Mouse (Mus musculus): ENCODE measurements around the gene Prune2. TPM values are rescaled to one million over a fixed set of nuclear protein-coding genes. Genes with fewer than 3 reads are reported as not detected.

Gene Prune2
- polyA plus RNA-seq, 1 experiment = 0.22 TPM

DNA sequence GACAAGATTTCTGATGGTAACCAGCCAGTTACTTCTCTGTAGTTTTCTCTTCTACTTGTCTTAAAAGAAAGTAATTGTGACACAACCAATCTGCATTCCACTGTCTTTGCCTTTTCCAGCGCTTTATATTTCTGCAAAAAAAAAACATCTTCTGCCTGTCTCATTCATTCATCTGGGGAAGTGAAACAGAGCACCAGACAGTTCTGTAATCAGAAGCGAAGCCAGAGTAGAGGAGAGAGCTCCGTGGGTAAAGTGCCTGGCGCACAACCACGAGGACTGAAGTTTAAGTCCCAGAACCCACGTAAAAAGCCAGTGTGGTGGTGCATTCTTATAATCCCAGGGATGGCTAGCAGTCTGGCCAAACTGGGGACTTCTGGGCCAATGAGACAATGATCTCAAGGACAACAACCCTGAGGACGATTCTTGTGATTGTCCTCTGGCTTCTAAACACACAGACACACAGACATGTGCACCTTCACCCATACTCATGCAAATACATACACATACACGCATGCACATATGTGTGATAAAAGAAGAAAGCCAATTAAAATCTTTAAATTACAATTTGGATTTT, 291.5 kb downstream of the Prune2 start:
- Histone ChIP-seq H3K36me3 (ENCODE audit: control insufficient read depth, insufficient read depth, low read length) (no peaks in the 10 kb centered on the region), H3K27me3 (ENCODE audit: control insufficient read depth, insufficient read depth, low read length) (no peaks in the 10 kb centered on the region), H3K27ac (ENCODE audit: insufficient read depth, low read length) (no peak overlapping the region), H3K4me3 (ENCODE audit: extremely low read depth, insufficient read depth, insufficient read length) (no peak overlapping the region), H3K4me1 (ENCODE audit: control insufficient read depth, insufficient read depth, insufficient read length) (peaks cover 24% of the 10 kb centered on the region)
- 32% methylated on average over 8 of the region's 8 CpGs for WGBS
- no peak for TF ChIP-seq POLR2A (IDR thresholded peaks at IDR 0.05; ENCODE audit: low read depth, low read length)
- no peak for TF ChIP-seq CTCF (IDR thresholded peaks at IDR 0.05; ENCODE audit: extremely low read depth, insufficient read depth, insufficient read length, insufficient replicate concordance)
- DNase-seq (ENCODE audit: low read depth in 1 of 2, low spot score in 2 of 2) = no peak

DNA sequence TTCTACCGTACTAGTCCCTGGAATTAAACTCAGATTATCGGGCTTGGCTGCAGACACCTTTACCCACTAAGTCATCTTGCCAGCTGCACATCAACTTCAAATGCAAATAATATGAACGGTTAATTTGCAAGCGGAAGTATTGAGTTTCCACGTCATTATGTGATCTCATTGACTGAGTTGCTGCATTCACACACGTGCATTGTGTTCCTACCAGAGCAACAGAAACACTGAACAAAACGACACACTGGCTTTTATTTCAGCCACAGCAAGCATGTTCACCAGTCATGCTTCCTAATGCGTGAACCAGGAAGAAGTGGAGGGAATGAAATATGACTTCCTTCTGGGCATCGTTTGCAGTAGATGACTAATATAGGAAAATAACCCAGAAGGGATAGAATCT, 293.8 kb downstream of the Prune2 start:
- no peaks in the 10 kb centered on the region for H3K27me3 ChIP-seq (ENCODE audit: control insufficient read depth, insufficient read depth, low read length)
- no peak for TF ChIP-seq CTCF (IDR thresholded peaks at IDR 0.05; ENCODE audit: extremely low read depth, insufficient read depth, insufficient read length, insufficient replicate concordance)
- TF ChIP-seq POLR2A (IDR thresholded peaks at IDR 0.05; ENCODE audit: low read depth, low read length) = no peak
- peaks cover 34% of the 10 kb centered on the region for H3K4me1 ChIP-seq (ENCODE audit: control insufficient read depth, insufficient read depth, insufficient read length)
- no peak overlapping the region for H3K4me3 ChIP-seq (ENCODE audit: extremely low read depth, insufficient read depth, insufficient read length)
- 60% methylated on average over 9 of the region's 9 CpGs for WGBS
- no peaks in the 10 kb centered on the region for H3K36me3 ChIP-seq (ENCODE audit: control insufficient read depth, insufficient read depth, low read length)
- peak in 1 of 2 experiments; percentile 34 for DNase-seq (ENCODE audit: low read depth in 1 of 2, low spot score in 2 of 2)
- no peak overlapping the region for H3K27ac ChIP-seq (ENCODE audit: insufficient read depth, low read length)

DNA sequence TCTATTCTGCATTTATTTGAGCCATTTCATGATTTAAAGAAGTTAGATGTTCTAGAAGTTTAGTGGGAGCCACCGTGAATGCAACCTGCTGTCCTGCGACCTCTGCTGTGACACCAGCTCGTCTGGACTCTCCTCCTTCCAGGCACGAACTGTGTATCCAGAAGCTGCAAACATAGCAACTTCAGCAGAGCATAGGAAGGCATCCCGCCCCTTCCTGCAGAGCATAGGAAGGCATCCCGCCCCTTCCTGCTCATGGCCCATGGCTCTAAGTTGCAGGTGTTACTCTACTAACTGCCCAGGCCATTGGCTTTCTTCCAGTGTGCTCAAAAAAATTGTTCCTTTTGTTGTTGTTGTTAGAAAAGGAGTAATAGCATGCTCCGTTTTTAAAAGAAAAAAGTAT, 294.9 kb downstream of the Prune2 start:
- TF ChIP-seq CTCF (IDR thresholded peaks at IDR 0.05; ENCODE audit: extremely low read depth, insufficient read depth, insufficient read length, insufficient replicate concordance) (no peak), POLR2A (IDR thresholded peaks at IDR 0.05; ENCODE audit: low read depth, low read length) (no peak)
- no peaks in the 10 kb centered on the region for H3K27me3 ChIP-seq (ENCODE audit: control insufficient read depth, insufficient read depth, low read length)
- no peak for DNase-seq (ENCODE audit: low read depth in 1 of 2, low spot score in 2 of 2)
- 65% methylated on average over 7 of the region's 7 CpGs for WGBS
- H3K27ac ChIP-seq (ENCODE audit: insufficient read depth, low read length) = no peak overlapping the region
- no peaks in the 10 kb centered on the region for H3K36me3 ChIP-seq (ENCODE audit: control insufficient read depth, insufficient read depth, low read length)
- no peak overlapping the region for H3K4me3 ChIP-seq (ENCODE audit: extremely low read depth, insufficient read depth, insufficient read length)
- peaks cover 42% of the 10 kb centered on the region for H3K4me1 ChIP-seq (ENCODE audit: control insufficient read depth, insufficient read depth, insufficient read length)

DNA sequence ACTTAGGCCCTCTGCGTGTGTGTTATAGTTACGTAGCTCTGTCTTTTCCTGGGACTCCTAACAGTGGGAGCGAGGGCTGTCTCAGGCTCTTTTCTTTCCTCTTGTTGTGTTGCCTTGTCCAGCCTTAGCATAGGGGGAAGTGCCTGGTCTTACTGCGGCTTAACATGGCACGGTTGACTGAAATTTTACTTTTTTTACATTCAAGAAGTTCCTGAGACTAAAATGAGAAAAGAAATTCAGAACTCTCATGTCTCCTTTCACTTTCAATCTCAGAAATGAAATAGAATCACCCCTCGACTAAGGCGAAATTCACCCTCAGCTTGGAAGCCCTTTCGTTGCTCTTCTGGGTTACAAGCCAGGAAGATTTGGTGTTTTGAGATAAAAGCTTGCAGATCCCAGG, 295.5 kb downstream of the Prune2 start:
- H3K27ac ChIP-seq (ENCODE audit: insufficient read depth, low read length) = peak overlapping the region; percentile 75
- no peaks in the 10 kb centered on the region for H3K27me3 ChIP-seq (ENCODE audit: control insufficient read depth, insufficient read depth, low read length)
- peak; percentile 19 to 33 for DNase-seq (ENCODE audit: low read depth in 1 of 2, low spot score in 2 of 2)
- H3K36me3 ChIP-seq (ENCODE audit: control insufficient read depth, insufficient read depth, low read length) = no peaks in the 10 kb centered on the region
- TF ChIP-seq CTCF (IDR thresholded peaks at IDR 0.05; ENCODE audit: extremely low read depth, insufficient read depth, insufficient read length, insufficient replicate concordance) = no peak
- TF ChIP-seq POLR2A (IDR thresholded peaks at IDR 0.05; ENCODE audit: low read depth, low read length) = no peak
- peaks cover 45% of the 10 kb centered on the region for H3K4me1 ChIP-seq (ENCODE audit: control insufficient read depth, insufficient read depth, insufficient read length)
- 28% methylated on average over 8 of the region's 8 CpGs for WGBS
- peak overlapping the region; percentile 24; the same call in 1 of the 2 replicates for H3K4me3 ChIP-seq (ENCODE audit: extremely low read depth, insufficient read depth, insufficient read length)

DNA sequence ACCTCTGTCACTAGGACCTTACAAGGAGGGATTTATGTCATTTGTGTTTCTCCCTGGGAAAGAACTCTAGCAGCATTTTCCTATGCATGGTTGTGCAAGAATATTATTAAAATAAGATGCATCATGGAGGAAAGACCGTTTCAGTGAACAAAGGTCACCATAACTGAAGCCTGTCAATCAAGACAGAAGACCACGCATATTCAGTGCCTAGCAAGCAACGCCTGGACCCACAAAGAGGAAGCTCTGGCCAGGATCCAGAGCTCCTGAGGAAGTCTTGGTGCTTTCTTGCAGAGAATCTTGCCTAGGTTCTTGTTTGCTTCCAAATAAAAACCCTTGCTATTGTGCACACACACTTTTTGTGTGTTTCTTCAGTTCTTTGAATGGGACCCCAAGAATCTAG, 296.9 kb downstream of the Prune2 start:
- no peak overlapping the region for H3K27ac ChIP-seq (ENCODE audit: insufficient read depth, low read length)
- no peaks in the 10 kb centered on the region for H3K36me3 ChIP-seq (ENCODE audit: control insufficient read depth, insufficient read depth, low read length)
- TF ChIP-seq POLR2A (IDR thresholded peaks at IDR 0.05; ENCODE audit: low read depth, low read length) = no peak
- no peak for TF ChIP-seq CTCF (IDR thresholded peaks at IDR 0.05; ENCODE audit: extremely low read depth, insufficient read depth, insufficient read length, insufficient replicate concordance)
- H3K4me3 ChIP-seq (ENCODE audit: extremely low read depth, insufficient read depth, insufficient read length) = no peak overlapping the region
- 4% methylated on average over 3 of the region's 3 CpGs for WGBS
- H3K4me1 ChIP-seq (ENCODE audit: control insufficient read depth, insufficient read depth, insufficient read length) = peaks cover 45% of the 10 kb centered on the region
- H3K27me3 ChIP-seq (ENCODE audit: control insufficient read depth, insufficient read depth, low read length) = no peaks in the 10 kb centered on the region
- no peak for DNase-seq (ENCODE audit: low read depth in 1 of 2, low spot score in 2 of 2)

DNA sequence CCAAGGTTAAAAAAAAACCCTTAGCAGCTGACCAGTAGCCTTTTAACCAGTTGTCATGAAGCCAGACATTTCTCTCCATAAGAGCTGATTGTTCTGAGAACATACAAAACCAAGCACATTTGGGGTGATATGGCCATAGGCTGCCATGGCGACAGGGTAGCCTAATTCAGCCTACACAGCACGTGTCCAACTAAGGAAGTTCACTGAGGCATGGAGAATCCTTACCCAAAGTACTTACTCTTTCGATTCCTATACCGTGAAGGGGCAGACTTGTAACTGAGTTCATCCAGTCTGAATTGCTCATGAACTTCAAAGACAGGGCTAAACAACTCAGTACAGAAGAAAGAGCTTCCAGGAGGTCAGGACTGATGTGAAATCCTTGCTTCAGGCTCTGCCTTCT, 299.6 kb downstream of the Prune2 start:
- H3K4me3 ChIP-seq (ENCODE audit: extremely low read depth, insufficient read depth, insufficient read length) = no peak overlapping the region
- no peak for TF ChIP-seq POLR2A (IDR thresholded peaks at IDR 0.05; ENCODE audit: low read depth, low read length)
- no peak for TF ChIP-seq CTCF (IDR thresholded peaks at IDR 0.05; ENCODE audit: extremely low read depth, insufficient read depth, insufficient read length, insufficient replicate concordance)
- H3K27me3 ChIP-seq (ENCODE audit: control insufficient read depth, insufficient read depth, low read length) = no peaks in the 10 kb centered on the region
- peaks cover 31% of the 10 kb centered on the region for H3K4me1 ChIP-seq (ENCODE audit: control insufficient read depth, insufficient read depth, insufficient read length)
- 35% methylated on average over 4 of the region's 4 CpGs for WGBS
- H3K27ac ChIP-seq (ENCODE audit: insufficient read depth, low read length) = no peak overlapping the region
- no peaks in the 10 kb centered on the region for H3K36me3 ChIP-seq (ENCODE audit: control insufficient read depth, insufficient read depth, low read length)
- DNase-seq (ENCODE audit: low read depth in 1 of 2, low spot score in 2 of 2) = peak in 1 of 2 experiments; percentile 35

DNA sequence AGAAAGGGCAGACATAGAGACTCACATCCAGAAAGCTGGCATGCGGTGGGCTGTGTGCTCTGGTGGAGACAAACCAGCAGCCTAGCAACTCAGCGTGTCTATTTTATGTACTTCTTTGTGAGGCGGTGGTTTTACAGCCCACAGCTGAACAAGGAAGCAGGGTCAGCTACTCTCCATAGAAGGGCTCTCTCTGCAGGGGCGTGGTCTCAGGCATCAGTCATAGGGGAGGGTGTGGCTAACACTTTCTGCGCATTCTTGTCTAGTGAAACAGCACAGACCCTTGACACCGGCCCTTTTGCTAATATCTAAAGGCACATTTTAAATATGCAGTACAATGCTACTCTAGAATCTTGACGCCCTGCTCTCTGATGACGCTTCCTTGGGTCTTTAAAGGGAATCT, 300.5 kb downstream of the Prune2 start:
- Histone ChIP-seq H3K36me3 (ENCODE audit: control insufficient read depth, insufficient read depth, low read length) (no peaks in the 10 kb centered on the region), H3K4me3 (ENCODE audit: extremely low read depth, insufficient read depth, insufficient read length) (no peak overlapping the region), H3K27me3 (ENCODE audit: control insufficient read depth, insufficient read depth, low read length) (no peaks in the 10 kb centered on the region), H3K4me1 (ENCODE audit: control insufficient read depth, insufficient read depth, insufficient read length) (peaks cover 28% of the 10 kb centered on the region; the same call in 1 of the 2 replicates), H3K27ac (ENCODE audit: insufficient read depth, low read length) (no peak overlapping the region)
- WGBS = 31% methylated on average over 8 of the region's 8 CpGs
- DNase-seq (ENCODE audit: low read depth in 1 of 2, low spot score in 2 of 2) = peak; percentile 47 to 50
- no peak for TF ChIP-seq POLR2A (IDR thresholded peaks at IDR 0.05; ENCODE audit: low read depth, low read length)
- no peak for TF ChIP-seq CTCF (IDR thresholded peaks at IDR 0.05; ENCODE audit: extremely low read depth, insufficient read depth, insufficient read length, insufficient replicate concordance)

Measured in spleen, adult 2 months (tissue).